Mouse (Mus musculus): ENCODE results near the gene Gipc3.

The Gipc3 gene

GRCm38 (mm10) chr10:81346453-81347067, 3.5 kb upstream of the Gipc3 start:
- DNase-seq (ENCODE audit: low spot score): no peak

DNA sequence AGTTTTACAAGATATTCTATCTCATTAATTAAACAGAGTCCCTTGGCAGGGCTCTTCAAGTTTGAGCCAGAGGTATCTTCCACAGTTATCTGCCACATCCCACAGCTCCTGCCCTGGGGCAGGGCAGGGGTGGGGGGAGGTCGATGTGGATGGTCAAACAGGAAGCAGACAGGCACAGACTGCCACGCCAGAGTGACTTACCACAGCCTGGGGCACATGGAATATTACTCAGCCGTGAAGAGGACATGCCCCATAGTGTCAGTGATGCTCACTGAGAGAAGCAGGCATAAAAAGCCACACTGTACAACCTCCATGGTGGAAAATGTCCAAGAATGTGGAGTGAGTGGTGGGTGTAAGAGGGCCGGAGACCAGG, 2.1 kb upstream of the Gipc3 start:
- DNase-seq (ENCODE audit: low spot score): no peak

DNA sequence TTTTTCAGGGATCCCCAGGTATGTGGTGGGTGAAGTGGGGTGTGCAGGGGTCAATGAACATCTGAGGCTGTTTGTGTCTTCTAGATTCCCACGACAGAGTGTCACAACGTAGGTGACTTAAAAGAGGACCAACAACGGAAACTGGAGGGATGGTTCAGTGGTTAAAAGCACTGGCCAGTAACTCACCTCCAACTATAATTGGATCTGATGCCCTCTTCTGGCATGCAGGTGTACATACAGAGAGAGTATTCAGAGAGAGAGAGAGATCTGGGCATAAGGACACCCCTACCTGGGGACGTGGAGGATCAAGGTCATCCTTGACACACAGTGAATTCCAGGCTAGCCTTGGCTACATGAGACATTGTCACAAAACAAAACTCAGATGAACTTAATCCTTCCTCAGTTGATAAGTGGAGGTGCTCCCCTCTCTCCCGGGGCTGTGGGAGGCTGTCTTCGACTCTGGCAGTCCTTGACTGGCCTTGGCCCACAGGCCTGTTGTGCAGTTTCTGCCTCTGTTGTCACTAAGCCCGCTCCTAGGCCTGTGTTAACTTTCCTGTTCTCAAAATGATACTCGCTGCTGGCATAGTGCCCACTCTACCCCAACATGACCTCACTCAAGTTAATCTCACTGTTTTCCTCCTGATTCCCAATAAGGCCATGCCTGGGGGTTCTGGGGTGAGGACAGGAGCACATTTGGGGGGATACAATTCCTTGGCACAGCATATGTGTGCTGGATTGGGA, 1.5 kb upstream of the Gipc3 start:
- DNase-seq (ENCODE audit: low spot score): no peak

DNA sequence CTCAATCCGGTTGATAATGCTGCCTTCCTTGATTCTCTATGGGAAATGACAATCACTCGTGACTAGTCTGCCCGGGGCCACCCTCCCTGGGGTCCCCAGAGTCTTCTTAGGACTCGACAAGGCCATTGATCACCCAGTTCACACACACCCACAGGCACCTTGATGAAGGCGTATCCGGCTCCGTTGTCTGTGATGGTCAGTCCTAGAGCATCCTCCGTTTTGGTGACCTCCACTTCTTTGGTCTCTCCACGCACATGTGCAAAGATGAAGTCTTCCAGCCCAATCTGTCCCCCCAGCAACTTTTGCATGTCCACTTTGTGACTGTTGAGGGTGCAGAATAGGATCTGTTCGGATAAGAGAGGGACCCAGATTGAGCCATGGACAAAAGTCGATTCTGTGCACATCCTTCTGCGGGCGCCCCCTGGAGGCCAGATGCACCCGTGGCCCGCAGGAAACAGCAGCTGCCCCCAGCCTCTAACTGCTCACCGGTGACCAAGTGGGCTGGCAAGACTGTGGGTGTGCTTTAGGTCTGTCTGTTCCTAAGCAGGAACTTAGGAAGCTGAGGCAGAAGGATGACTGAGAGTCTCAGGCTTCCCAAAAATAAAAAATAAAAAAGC, 1.6 kb downstream of the Gipc3 start:
- DNase-seq (ENCODE audit: low spot score): no peak

GRCm38 (mm10) chr10:81340551-81341332, 2.3 kb downstream of the Gipc3 start:
- DNase-seq (ENCODE audit: low spot score): no peak

- DNase-seq (ENCODE audit: low spot score): no peak
Measured at GRCm38 (mm10) chr10:81336558-81336957, 6.5 kb downstream of the Gipc3 start.

DNA sequence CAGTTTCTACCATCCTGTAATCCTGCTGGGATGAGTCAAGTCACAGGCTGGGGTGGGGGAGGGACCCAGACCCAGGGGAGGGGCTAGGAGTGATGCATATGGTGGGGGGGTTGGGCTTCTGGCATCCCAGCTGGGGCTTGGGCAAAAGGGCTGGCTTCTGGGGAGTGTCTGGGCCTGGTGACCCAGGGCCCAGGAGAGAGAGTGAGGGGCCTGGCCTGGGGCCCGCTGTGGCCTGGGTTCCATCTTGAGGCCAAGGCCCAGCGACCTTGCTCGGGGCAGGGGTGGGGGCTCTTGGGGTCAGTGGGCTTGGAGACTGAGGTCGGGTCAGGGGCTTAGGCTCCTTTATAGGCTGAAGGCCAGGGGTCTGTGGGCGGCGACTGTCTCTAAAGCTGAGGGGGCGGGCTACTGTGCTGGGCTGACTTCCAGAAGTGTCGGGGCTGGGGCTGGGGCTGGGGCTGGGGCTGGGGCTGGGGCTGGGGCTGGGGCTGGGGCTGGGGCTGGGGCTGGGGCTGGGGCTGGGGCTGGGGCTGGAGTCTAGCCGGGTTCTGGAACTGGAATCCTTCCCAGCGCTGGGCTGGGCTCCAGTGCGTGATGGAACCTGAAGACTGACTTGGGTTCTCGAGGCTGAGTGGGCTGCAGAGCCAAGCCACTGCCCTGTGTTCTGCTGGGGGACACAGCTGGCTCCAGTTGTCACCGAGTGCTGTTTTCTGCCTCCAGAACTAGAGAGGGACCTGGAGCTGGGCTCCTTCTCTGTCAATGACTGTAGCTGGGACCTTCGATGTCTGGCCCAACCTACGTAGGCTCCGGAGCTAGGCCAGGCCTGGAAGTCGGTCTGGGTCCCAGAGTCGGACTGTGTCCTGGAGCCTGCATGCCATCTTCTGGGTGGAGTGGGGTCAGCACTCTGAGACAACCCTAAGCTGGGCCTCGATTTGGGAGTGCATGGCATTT, 7.4 kb downstream of the Gipc3 start:
- no peak for DNase-seq (ENCODE audit: low spot score)

DNA sequence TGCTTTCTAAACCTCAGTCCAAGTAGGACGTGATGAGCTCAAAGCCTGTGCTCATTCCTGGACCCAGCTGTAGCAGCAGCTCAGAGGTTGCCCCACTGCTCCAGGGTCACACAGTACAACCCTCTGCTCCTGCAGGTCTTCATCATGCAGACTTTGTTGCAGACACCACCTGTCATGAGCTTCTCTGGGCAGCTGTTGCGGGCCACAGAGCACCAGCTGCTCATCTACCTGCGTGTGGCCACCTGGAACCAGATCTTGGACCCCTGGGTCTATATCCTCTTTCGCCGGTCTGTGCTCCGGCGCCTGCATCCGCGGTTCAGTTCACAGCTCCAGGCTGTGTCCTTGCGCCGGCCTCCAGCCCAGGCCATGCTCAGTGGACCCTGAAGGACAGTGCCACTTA, 8.7 kb downstream of the Gipc3 start:
- DNase-seq (ENCODE audit: low spot score): no peak

GRCm38 (mm10) chr10:81332277-81332676, 10.8 kb downstream of the Gipc3 start:
- DNase-seq (ENCODE audit: low spot score): no peak

DNA sequence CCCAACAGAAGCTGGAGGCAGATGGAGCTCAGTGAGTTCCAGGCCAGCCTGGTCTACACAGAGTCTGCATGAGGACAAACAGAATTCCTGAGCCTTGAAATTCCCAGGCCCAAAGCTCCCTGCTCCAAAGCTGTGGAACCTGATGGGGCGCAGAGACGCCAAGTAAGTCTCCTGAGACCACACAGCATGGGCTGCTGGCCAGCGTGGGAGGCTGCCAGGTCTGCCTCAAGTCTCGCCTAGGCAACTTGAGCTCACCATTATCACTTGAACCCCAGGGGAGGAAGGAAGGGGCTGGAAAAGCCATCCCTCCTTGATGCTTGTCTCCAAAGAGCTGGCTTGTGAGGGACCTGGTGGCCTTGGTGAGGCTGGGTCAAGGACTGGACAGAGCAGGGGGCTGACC, 13.1 kb downstream of the Gipc3 start:
- no peak for DNase-seq (ENCODE audit: low spot score)

DNA sequence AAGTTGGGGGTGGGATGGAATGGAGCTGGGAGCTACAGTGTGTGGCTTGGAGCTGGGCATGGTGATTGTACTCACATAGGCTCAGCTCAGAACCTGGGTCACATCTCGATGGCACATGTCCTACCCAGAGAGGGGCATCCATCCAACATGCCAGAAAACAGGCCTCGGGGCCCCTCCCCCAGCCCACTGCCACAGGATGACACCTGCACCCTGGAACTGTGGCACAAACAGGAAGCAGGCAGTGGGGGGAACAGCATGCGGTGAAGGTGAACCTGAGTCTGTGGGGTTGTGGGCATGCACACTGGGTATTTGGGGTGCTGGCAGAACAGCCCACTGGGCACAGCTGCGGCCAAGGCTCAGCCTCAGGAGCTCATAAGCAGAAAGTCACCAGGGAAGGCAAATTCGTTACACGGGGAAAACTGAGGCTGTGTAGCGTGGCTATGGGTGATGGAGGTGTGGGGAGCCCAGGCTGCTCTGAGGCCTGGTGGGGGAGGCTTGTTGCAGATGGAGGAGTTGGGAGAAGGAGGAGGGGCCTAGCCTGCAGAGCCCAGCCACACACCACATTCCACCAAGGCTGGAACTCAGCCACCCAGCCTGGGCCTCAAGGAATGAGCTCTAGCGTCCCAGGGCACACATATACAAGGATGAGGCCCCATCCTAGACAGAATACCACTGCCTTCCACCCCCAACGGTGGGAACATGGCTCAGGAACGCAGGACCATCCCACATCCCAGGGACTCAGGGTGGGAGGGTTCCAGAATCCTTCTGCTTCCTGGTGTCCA, 13.7 kb downstream of the Gipc3 start:
- no peak for DNase-seq (ENCODE audit: low spot score)

DNA sequence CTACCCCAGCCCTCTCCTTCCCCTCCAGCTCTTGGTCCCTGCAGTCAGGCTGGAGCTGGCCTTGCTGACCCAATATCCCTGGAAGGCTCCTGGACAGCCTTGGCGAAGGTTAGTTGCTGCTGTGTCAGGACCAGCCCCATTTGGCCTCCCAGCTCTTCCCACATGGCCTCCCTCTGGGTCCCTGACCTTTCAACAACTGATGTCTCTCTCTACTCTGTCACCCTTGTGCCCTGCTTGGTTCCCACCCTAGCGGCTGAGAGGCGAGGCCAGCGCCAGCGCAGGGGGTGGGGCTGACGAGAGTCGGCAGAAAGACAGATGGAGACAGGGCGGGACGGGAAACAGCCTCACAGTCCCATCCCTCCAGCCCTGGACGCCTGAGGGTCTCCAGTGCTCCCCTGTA, 14.7 kb downstream of the Gipc3 start, which contains the start of gene Tbxa2r:
Gene Tbxa2r, plus strand, starts transcription at position 346 of the 400 bp plus-strand sequence.
- DNase-seq (ENCODE audit: low spot score): no peak

DNA sequence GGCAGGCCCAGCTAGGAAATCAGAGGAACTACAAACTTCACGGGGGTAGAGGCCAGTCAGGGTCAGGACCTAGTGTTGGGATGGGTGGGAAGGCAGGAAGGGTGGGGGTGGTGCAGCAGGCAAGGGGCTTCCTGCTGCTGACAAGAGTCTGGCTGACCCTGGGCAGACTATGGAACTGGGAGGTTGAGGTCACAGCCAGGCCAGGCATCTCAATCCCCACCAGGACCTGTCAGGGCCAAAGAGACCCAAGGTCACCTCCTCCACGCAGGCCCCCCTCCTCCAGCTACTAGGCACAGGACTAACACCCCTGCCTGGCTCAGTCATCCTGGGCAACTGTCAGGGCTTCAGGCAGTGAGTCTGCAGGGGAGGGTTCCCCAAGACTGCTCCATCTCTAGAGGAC, 15.1 kb downstream of the Gipc3 start:
- DNase-seq (ENCODE audit: low spot score): no peak

DNA sequence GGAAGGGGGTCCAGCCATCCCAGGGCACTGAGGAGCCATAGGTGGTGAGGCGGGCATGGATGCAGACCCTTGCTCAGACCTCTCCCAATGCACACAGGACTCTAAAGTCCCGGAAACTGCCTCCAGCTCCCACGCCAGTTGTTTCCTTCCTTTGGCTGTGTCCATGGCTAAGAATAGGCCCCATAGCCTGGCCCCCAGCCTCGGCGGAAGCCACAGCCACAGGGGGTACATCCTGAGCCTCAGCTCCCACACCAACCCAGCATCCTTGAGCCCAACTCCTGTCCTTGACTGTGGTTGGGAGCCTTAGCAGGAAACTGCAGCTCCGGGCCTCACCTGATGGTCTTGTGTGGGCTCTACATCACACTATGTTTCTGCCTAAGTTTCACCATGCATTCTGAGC, 16.2 kb downstream of the Gipc3 start:
- DNase-seq (ENCODE audit: low spot score): no peak

- DNase-seq (ENCODE audit: low spot score): no peak
Measured at GRCm38 (mm10) chr10:81325781-81326180, 17.3 kb downstream of the Gipc3 start.

DNA sequence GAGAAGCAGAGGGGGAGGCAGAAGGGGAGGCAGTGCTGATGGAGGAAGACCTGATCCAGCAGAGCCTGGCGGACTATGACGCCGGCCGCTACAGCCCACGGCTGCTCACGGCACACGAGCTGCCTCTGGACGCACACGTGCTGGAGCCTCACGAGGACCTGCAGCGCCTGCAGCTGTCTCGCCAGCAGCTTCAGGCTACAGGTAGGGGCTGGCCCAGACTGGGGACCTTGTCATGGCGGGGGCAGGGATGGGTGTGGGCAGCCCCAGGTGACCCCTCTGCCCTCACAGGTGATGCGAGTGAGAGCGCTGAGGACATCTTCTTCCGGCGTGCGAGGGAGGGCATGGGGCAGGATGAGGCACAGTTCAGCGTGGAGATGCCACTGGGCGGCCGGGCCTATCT, 17.9 kb downstream of the Gipc3 start:
- DNase-seq (ENCODE audit: low spot score): no peak

DNA sequence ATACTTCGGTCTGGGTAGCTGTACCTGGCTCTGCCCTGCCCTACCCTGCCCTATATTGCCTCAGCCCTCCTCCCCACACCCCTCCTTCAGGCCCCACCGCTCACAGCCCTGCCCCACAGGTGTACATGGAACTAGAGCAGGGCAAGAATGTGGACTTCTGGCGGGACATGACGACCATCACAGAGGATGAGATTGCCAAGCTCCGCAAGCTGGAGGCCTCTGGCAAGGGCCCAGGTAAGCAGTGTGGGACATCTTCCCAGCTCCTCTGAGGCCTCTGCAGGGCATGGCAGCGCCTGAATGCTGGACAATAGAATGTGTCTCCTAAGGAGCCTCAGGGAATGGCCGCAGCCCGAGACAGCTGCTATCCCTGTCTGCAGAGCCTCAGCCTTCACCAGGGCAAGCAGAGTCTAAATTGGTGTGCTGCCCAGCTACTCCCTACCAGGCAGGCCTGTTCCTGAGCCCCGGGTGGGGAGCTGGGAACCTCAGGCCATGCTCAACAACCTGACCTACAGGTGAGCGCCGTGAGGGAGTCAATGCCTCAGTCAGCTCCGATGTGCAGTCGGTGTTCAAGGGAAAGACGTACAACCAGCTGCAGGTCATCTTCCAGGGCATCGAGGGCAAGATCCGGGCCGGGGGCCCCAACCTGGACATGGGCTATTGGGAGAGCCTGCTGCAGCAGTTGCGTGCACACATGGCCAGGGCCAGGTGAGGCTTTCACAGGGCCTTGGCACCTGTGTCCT, 19.1 kb downstream of the Gipc3 start:
- no peak for DNase-seq (ENCODE audit: low spot score)

DNA sequence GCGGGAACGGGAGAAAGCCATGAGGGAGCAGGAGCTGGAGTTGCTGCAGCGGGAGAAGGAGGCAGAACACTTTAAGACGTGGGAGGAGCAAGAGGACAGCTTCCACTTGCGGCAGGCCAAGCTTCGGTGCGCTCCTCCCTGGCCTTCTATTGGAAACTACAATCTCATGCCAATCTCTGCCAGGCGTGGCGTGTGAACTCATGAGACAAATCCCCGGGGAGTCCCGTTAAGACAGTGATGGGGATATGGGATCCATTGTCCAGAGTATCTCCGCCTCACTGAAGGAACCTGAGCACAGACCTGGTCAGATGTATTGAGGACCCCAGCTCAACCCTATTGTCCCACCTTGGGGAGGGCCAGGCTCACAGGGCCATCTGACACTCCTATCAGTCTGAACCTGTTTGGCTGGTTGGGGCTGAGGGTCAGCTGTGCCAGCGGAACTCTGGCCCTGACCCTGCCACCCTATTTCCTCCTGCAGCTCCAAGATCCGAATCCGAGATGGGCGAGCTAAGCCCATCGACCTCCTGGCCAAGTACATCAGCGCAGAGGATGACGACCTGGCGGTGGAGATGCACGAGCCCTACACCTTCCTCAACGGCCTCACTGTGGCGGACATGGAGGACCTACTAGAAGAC, 19.8 kb downstream of the Gipc3 start:
- DNase-seq (ENCODE audit: low spot score): no peak

GRCm38 (mm10) chr10:81322444-81322843, 20.6 kb downstream of the Gipc3 start:
- no peak for DNase-seq (ENCODE audit: low spot score)

DNA sequence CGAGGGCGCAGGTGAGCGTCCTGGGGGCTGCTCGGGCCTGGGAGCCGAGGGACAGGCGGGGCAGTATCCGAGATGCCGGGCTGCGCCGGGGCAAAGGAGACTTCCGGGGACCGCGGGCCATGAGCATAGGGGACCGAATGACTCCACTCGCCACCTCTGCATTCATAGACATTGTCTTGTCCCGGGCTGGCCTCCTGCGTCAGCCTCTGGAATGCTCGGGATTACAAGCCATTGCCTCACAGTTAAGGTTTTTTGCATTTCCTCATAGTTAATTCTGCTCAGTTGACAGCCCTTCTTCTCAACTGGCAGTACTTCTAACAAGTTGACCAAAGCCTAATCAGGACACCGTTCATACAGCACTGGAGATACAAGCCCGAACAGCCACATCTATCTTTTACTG, 21.6 kb downstream of the Gipc3 start:
- no peak for DNase-seq (ENCODE audit: low spot score)
